Mouse (Mus musculus): ENCODE results near the gene Fbxw27. TPM values are rescaled to one million over a fixed set of nuclear protein-coding genes. Genes with fewer than 3 reads are reported as not detected.
"Not testable (repeated sequence)": the region's sequence is repeated elsewhere in the genome, so short reads cannot be mapped to it uniquely, and the experiment has no call there.

Fbxw27 gene
- polyA plus RNA-seq, 1 experiment: not detected

DNA sequence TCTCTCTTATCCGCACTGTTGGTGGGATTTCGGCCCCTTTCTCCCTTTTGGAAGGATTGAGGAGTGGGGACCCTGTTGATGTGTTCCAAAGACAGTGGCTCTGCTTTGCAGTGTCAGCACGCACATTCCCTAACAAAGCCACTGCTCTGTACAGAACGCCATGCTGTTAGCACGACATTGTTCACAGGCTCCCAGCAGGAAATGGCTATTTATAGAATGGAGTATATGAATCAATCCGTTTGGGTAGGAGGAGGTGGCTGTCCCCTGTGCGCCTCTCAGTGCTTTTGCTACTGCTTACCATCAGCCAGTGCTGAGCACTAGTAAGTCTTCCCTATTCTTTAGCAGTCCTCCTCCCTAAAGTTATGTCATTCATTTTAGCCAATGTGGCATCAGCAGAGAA is 23.0 kb upstream of the Fbxw27 start:
- H3K9me3 ChIP-seq (replicated peaks; ENCODE audit: control insufficient read depth, insufficient read depth, low read length, poor library complexity, severe bottlenecking): no peaks in the 10 kb centered on the region
- no peak overlapping the region for H3K4me3 ChIP-seq (ENCODE audit: low read depth, low read length)
- no peaks in the 10 kb centered on the region for H3K4me1 ChIP-seq (ENCODE audit: control insufficient read depth, insufficient read depth, low read length)
- H3K27me3 ChIP-seq (ENCODE audit: control insufficient read depth, insufficient read depth, low read length, poor library complexity, severe bottlenecking): no peaks in the 10 kb centered on the region
- no peak overlapping the region for H3K9ac ChIP-seq (ENCODE audit: low read depth, poor library complexity, severe bottlenecking)
- H3K36me3 ChIP-seq (ENCODE audit: control insufficient read depth, insufficient read depth, low read length, poor library complexity, severe bottlenecking): no peaks in the 10 kb centered on the region
- TF ChIP-seq CTCF (IDR thresholded peaks at IDR 0.05; ENCODE audit: low read depth, low read length): no peak
- TF ChIP-seq EP300 (IDR thresholded peaks at IDR 0.05; ENCODE audit: insufficient read depth, low read depth, low read length): no peak
- TF ChIP-seq POLR2A (IDR thresholded peaks at IDR 0.05; ENCODE audit: insufficient read depth, low read length): no peak
- no peak overlapping the region for H3K27ac ChIP-seq (ENCODE audit: insufficient read depth, low read length)

DNA sequence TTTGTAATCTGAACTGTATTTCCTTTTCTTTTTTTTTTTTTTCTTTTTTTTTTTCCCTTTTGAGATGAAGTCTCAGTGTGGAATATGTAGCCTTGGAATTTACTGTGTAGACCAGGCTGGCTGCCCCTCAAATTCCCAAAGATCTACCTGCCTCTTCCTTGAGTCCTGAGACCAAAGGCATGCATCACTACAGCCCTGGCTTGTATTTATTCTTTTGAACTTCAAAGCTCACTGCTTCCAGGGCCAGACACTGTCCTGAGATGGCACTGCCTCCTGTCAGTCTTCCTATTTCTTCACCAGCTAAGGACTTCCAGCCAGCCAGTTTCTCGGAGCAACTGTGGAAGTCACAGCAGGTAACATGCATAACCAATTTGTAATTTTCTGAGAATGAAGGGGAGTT is 21.5 kb upstream of the Fbxw27 start, which contains the start of gene Spink8:
Spink8 (plus strand) TSS at position 301 of the 400 bp plus-strand sequence.
- no peaks in the 10 kb centered on the region for H3K27me3 ChIP-seq (ENCODE audit: control insufficient read depth, insufficient read depth, low read length, poor library complexity, severe bottlenecking)
- no peak within 1 kb of the TSS for H3K27ac ChIP-seq (ENCODE audit: insufficient read depth, low read length)
- no peaks in the 10 kb centered on the region for H3K4me1 ChIP-seq (ENCODE audit: control insufficient read depth, insufficient read depth, low read length)
- TF ChIP-seq EP300 (IDR thresholded peaks at IDR 0.05; ENCODE audit: insufficient read depth, low read depth, low read length) (no peak), POLR2A (IDR thresholded peaks at IDR 0.05; ENCODE audit: insufficient read depth, low read length) (no peak), CTCF (IDR thresholded peaks at IDR 0.05; ENCODE audit: low read depth, low read length) (no peak)
- H3K9ac ChIP-seq (ENCODE audit: low read depth, poor library complexity, severe bottlenecking): no peak within 1 kb of the TSS
- H3K4me3 ChIP-seq (ENCODE audit: low read depth, low read length): no peak within 1 kb of the TSS
- no peaks in the 10 kb centered on the region for H3K9me3 ChIP-seq (replicated peaks; ENCODE audit: control insufficient read depth, insufficient read depth, low read length, poor library complexity, severe bottlenecking)
- H3K36me3 ChIP-seq (ENCODE audit: control insufficient read depth, insufficient read depth, low read length, poor library complexity, severe bottlenecking): no peaks in the 10 kb centered on the region

DNA sequence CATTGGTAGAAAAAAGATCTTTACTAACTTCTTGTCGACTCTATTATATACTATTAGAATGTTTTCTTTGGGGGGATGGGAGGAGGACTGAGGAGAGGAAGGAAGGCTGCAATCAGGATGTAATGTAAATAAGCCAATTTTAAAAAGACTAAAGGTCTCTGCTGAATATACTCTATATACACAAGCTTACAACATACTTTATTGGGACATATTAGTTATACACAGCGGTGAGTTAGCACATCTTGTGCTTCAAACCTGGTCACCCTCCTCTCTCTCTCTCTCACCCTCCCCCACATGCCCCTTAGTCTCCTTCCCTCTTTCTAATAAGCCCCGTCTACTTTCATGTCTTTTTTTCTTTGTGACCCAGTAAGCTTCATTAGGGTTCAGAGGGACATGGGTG is 17.4 kb upstream of the Fbxw27 start:
- no peaks in the 10 kb centered on the region for H3K4me1 ChIP-seq (ENCODE audit: control insufficient read depth, insufficient read depth, low read length)
- H3K9me3 ChIP-seq (replicated peaks; ENCODE audit: control insufficient read depth, insufficient read depth, low read length, poor library complexity, severe bottlenecking): no peaks in the 10 kb centered on the region; the same call in 1 of the 2 replicates
- no peak overlapping the region for H3K27ac ChIP-seq (ENCODE audit: insufficient read depth, low read length)
- H3K9ac ChIP-seq (ENCODE audit: low read depth, poor library complexity, severe bottlenecking): no peak overlapping the region
- no peak overlapping the region for H3K4me3 ChIP-seq (ENCODE audit: low read depth, low read length)
- no peaks in the 10 kb centered on the region for H3K36me3 ChIP-seq (ENCODE audit: control insufficient read depth, insufficient read depth, low read length, poor library complexity, severe bottlenecking)
- H3K27me3 ChIP-seq (ENCODE audit: control insufficient read depth, insufficient read depth, low read length, poor library complexity, severe bottlenecking): no peaks in the 10 kb centered on the region
- TF ChIP-seq POLR2A (IDR thresholded peaks at IDR 0.05; ENCODE audit: insufficient read depth, low read length) (no peak), CTCF (IDR thresholded peaks at IDR 0.05; ENCODE audit: low read depth, low read length) (no peak), EP300 (IDR thresholded peaks at IDR 0.05; ENCODE audit: insufficient read depth, low read depth, low read length) (no peak)

DNA sequence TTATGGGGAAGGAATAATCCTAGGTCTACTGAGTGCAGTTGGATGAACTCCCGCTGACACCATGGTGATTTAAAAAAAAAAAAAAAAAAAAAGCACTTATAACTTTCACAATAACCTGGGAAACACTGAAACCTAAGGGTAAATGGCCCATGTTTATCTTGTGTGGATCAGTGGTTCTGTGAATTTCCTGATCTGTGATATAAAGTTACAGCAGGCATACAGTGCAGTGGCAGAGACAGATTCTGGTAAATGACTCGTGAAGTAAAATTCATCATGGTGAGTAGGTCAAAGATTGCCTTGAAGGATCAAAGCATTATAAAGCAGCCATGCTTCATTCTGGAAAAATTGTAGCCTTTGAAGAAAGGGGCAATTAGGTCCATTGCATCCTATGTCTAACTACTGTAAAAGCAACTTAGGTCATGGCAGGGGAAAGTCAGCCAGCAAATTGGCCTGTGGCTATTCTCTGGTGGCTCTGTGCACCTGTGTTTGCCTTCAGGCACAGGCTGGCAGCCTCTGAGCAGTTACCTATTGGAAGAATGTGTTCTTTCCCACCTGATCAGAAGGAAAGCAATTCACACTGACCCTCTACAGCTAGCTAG is 16.3 kb upstream of the Fbxw27 start:
- TF ChIP-seq POLR2A (IDR thresholded peaks at IDR 0.05; ENCODE audit: insufficient read depth, low read length) (no peak), EP300 (IDR thresholded peaks at IDR 0.05; ENCODE audit: insufficient read depth, low read depth, low read length) (no peak), CTCF (IDR thresholded peaks at IDR 0.05; ENCODE audit: low read depth, low read length) (no peak)
- Histone ChIP-seq H3K27ac (ENCODE audit: insufficient read depth, low read length) (no peak overlapping the region), H3K36me3 (ENCODE audit: control insufficient read depth, insufficient read depth, low read length, poor library complexity, severe bottlenecking) (no peaks in the 10 kb centered on the region), H3K4me3 (ENCODE audit: low read depth, low read length) (no peak overlapping the region), H3K9me3 (replicated peaks; ENCODE audit: control insufficient read depth, insufficient read depth, low read length, poor library complexity, severe bottlenecking) (no peaks in the 10 kb centered on the region; the same call in 1 of the 2 replicates), H3K9ac (ENCODE audit: low read depth, poor library complexity, severe bottlenecking) (no peak overlapping the region), H3K27me3 (ENCODE audit: control insufficient read depth, insufficient read depth, low read length, poor library complexity, severe bottlenecking) (no peaks in the 10 kb centered on the region), H3K4me1 (ENCODE audit: control insufficient read depth, insufficient read depth, low read length) (no peaks in the 10 kb centered on the region)

DNA sequence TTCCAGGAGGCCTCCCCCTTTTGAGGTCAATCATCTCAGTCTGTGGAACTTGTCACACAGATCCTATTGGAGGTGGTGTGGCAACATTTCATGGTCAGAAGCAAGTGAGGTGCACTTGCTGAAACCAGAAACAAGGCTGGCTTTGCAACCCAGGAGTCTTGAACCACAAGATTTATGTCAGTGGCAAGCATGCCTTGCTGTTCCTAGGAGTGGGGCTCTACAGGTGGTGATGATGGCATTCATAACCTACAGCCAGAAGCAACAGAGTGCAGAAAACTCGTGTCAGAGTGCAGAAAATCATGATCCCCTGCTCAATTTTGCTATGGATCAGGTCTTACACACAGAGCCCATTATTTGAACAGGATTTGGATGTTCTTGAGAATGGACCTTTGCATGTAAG is 15.8 kb upstream of the Fbxw27 start:
- H3K27ac ChIP-seq (ENCODE audit: insufficient read depth, low read length): no peak overlapping the region
- no peaks in the 10 kb centered on the region for H3K36me3 ChIP-seq (ENCODE audit: control insufficient read depth, insufficient read depth, low read length, poor library complexity, severe bottlenecking)
- no peaks in the 10 kb centered on the region for H3K27me3 ChIP-seq (ENCODE audit: control insufficient read depth, insufficient read depth, low read length, poor library complexity, severe bottlenecking)
- H3K4me3 ChIP-seq (ENCODE audit: low read depth, low read length): no peak overlapping the region
- H3K9ac ChIP-seq (ENCODE audit: low read depth, poor library complexity, severe bottlenecking): no peak overlapping the region
- TF ChIP-seq POLR2A (IDR thresholded peaks at IDR 0.05; ENCODE audit: insufficient read depth, low read length) (no peak), EP300 (IDR thresholded peaks at IDR 0.05; ENCODE audit: insufficient read depth, low read depth, low read length) (no peak), CTCF (IDR thresholded peaks at IDR 0.05; ENCODE audit: low read depth, low read length) (no peak)
- no peaks in the 10 kb centered on the region; the same call in 1 of the 2 replicates for H3K9me3 ChIP-seq (replicated peaks; ENCODE audit: control insufficient read depth, insufficient read depth, low read length, poor library complexity, severe bottlenecking)
- no peaks in the 10 kb centered on the region for H3K4me1 ChIP-seq (ENCODE audit: control insufficient read depth, insufficient read depth, low read length)

DNA sequence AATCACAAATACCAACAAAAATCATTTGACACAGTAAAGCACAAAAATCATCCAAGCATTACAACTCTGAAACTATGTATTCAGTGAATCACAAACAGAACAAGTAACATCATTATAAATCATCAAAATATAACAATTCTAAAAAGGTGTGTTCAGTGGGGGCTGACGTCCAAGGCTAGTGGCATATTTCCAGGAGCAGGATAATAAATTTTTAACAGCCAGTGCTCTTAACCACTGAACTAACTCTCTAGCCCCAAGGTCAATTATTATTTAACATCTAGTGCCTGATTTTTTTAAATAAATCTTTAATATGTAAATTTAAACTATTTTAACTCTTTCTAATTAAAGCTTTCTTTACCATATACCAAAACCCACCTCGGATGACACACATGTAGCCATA is 15.1 kb upstream of the Fbxw27 start:
- H3K9ac ChIP-seq (ENCODE audit: low read depth, poor library complexity, severe bottlenecking); H3K27me3 ChIP-seq (ENCODE audit: control insufficient read depth, insufficient read depth, low read length, poor library complexity, severe bottlenecking); H3K4me3 ChIP-seq (ENCODE audit: low read depth, low read length); H3K36me3 ChIP-seq (ENCODE audit: control insufficient read depth, insufficient read depth, low read length, poor library complexity, severe bottlenecking); H3K9me3 ChIP-seq (replicated peaks; ENCODE audit: control insufficient read depth, insufficient read depth, low read length, poor library complexity, severe bottlenecking); H3K27ac ChIP-seq (ENCODE audit: insufficient read depth, low read length); H3K4me1 ChIP-seq (ENCODE audit: control insufficient read depth, insufficient read depth, low read length): not testable (repeated sequence)
